Mouse (Mus musculus) kidney, adult 2 months (tissue): ENCODE measurements around the gene Cercam. TPM values are rescaled to one million over a fixed set of nuclear protein-coding genes. Genes with fewer than 3 reads are reported as not detected.
A peak's percentile ranks its signal among the peaks of the same experiment; 100 is the strongest.

Source experiments
- DNase-seq: peaks from one replicate; pipeline ENCODE4 v3.0.0; 2021
- H3K27ac ChIP-seq: fragments of 200-500 bp; 2 replicates; pipeline ENCODE4 v1.5.1; 2012; ENCODE audit warnings: low read depth, low read length, control low read depth, inconsistent platforms; ENCODE audit not compliant: insufficient read depth
- H3K27me3 ChIP-seq: fragments of 200-500 bp; replicated peaks from 2 replicates; pipeline ENCODE4 v1.6.1; 2012; ENCODE audit warnings: mild to moderate bottlenecking, moderate library complexity, low read length, inconsistent platforms; ENCODE audit not compliant: control insufficient read depth, insufficient read depth
- H3K36me3 ChIP-seq: fragments of 200-500 bp; 2 replicates; pipeline ENCODE4 v1.6.1; 2012; ENCODE audit warnings: mild to moderate bottlenecking, moderate library complexity, low read length, inconsistent platforms; ENCODE audit not compliant: control insufficient read depth, insufficient read depth
- H3K4me1 ChIP-seq: fragments of 200-500 bp; 2 replicates; pipeline ENCODE4 v1.6.1; 2011; ENCODE audit warnings: low read length; ENCODE audit not compliant: control insufficient read depth, insufficient read depth
- H3K4me3 ChIP-seq: fragments of 200-500 bp; 2 replicates; pipeline ENCODE4 v1.5.1; 2011; ENCODE audit warnings: mild to moderate bottlenecking, low read depth, low read length, control low read depth; ENCODE audit not compliant: insufficient read depth
- CTCF ChIP-seq: fragments of 200-500 bp; conservative IDR thresholded peaks from 2 replicates; pipeline ENCODE4 v1.5.1; 2011; ENCODE audit warnings: low read depth, mild to moderate bottlenecking, control low read depth, low read length, moderate library complexity, mixed read lengths; ENCODE audit not compliant: insufficient read depth, insufficient read length
- POLR2A ChIP-seq: fragments of 200-500 bp; IDR thresholded peaks from one replicate; pipeline ENCODE4 v1.6.1; 2011; ENCODE audit warnings: low read depth, low read length, control low read depth
- WGBS: fragments of 180-500 bp; shearing (Covaris S2); methylation state at CpG from one replicate; pipeline ENCODE4 v1.1.7; 2018; 5-methylcytosine and 5-hydroxymethylcytosine counted together
- polyA plus RNA-seq: library from polyadenylated mRNA; depleted of rRNA; stranded (reverse); fragments of >200 nt; gene quantifications from 2 replicates; pipeline ENCODE4 v1.2.3, GENCODE M21; 2012

Cercam gene
- polyA plus RNA-seq, 1 experiment, result 2.3 TPM

DNA sequence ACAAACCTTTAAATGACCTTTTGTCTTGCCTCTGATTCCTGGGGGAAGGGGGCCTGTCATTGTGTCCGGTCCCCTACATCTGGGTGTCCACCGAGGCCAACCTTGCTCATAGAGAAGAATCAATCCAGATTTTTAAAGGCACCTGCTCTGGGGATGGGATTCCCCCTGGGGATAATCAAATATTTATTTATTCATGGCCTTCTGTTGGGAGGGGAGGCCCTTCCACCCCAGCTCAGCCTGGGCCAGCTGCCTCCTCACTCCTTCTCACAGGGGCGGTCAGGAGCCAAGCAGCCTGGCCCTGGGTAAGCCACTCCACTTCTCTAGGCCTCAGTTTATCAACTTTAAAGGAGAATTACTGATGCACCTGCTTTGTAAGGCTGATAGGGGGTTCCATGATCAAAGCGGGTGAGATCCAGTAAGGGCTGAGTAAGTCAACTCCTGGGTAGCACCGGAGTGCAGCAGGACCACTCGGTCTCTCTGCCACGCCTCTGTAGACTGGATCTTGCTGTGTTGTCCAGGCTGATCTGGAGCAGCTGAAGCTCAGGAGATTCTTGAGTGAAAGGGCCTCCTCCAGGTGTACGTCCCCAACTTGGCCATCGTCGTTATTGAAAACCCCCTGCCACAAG, 13.3 kb upstream of the Cercam start:
- no peak overlapping the region for H3K4me3 ChIP-seq
- no peaks in the 10 kb centered on the region for H3K36me3 ChIP-seq
- TF ChIP-seq POLR2A (no peak), CTCF (no peak)
- no peaks in the 10 kb centered on the region for H3K27me3 ChIP-seq
- DNase-seq, result no peak
- 78% methylated on average over 10 of the region's 10 CpGs for WGBS
- H3K27ac ChIP-seq, result no peak overlapping the region
- H3K4me1 ChIP-seq, result no peaks in the 10 kb centered on the region

DNA sequence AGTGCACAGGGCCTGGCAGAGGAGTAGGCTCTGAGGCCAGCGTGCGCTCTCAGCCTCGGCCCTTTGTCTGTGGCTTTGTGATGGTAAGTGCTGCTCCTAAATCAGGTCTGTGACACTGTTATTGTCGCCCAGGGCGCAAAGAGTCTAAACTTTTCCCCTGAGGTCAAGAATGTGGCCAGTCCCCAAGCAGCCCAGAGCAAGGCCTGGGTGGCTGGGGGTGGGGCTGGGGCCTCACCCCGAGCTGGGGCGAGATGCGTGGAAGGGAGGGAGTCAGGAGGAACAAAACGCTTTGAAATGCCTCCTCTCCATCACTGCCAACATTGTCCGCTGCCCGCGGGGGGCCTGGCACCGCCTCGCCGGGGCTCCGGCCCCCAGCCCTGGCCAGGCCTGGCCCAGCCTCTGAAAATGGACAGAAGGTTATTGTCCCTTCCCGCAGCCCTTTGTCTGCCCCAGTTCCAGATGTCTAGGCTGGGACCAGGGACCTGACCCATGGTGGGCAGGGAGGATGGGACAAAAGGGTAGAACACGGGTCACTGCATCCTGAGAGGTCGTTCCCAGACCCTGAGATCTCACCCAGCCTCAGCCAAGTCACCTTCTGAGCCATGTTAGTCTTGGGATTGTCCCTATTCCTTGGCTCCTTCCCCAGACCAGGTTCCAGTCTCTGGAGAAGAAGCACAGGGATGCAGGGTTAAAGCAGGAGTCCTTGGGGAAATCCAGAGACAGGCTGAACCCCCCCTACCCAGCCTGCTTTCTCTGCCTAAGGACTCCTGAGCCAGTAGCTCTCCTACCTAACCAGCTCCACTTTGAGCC, 12.3 kb upstream of the Cercam start:
- no peak for DNase-seq
- Histone ChIP-seq H3K36me3 (no peaks in the 10 kb centered on the region), H3K27me3 (no peaks in the 10 kb centered on the region), H3K4me3 (no peak overlapping the region), H3K4me1 (no peaks in the 10 kb centered on the region), H3K27ac (no peak overlapping the region)
- 36% methylated on average over 19 of the region's 19 CpGs for WGBS
- TF ChIP-seq CTCF (no peak), POLR2A (no peak)

DNA sequence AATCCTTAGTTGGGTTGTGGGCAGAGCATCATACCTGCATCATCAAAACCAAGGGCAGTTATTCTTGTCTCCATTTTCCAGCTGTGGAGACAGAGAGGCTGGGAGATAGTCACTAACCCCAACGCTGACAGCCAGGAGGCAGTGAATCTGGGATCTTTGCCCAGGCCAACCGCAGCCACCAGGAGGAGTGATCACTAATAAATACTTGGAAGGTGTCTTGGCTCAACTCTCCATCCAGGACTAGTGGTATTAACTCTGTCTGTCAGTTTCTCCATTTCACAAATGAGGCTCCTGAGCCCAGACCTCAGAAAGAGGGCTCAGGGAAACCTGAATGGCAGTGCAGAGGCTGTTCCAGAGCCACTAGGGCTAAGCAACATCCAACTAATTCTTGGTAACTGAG, 11.6 kb upstream of the Cercam start:
- H3K27ac ChIP-seq, result no peak overlapping the region
- no peak overlapping the region for H3K4me3 ChIP-seq
- no peaks in the 10 kb centered on the region for H3K27me3 ChIP-seq
- 45% methylated on average over 2 of the region's 2 CpGs for WGBS
- no peaks in the 10 kb centered on the region for H3K4me1 ChIP-seq
- no peaks in the 10 kb centered on the region for H3K36me3 ChIP-seq
- no peak for TF ChIP-seq POLR2A
- TF ChIP-seq CTCF, result no peak
- no peak for DNase-seq

DNA sequence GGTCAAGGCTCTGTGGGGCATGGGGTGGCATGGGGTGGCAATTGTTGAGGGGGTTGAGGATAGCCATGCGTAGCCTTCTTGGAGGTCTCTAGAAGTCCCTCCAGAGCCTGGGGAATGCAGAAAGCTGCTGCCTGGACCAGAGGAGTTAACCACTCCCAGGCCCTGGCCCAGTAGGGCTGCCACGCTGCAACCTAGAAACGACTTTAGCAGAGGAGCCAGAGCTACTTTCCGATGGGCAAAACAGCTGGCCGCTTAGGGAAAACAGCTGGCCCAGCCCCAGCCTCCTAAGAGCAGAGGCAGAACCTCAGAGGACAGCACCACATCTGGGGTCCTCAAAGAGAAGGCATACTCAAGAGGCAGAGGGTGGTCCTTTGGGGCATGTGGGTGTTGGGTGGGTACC, 11.0 kb upstream of the Cercam start:
- no peaks in the 10 kb centered on the region for H3K27me3 ChIP-seq
- H3K4me1 ChIP-seq, result no peaks in the 10 kb centered on the region
- no peaks in the 10 kb centered on the region for H3K36me3 ChIP-seq
- TF ChIP-seq CTCF (no peak), POLR2A (no peak)
- DNase-seq, result no peak
- no peak overlapping the region for H3K4me3 ChIP-seq
- no peak overlapping the region for H3K27ac ChIP-seq
- WGBS, result 77% methylated on average over 5 of the region's 5 CpGs

DNA sequence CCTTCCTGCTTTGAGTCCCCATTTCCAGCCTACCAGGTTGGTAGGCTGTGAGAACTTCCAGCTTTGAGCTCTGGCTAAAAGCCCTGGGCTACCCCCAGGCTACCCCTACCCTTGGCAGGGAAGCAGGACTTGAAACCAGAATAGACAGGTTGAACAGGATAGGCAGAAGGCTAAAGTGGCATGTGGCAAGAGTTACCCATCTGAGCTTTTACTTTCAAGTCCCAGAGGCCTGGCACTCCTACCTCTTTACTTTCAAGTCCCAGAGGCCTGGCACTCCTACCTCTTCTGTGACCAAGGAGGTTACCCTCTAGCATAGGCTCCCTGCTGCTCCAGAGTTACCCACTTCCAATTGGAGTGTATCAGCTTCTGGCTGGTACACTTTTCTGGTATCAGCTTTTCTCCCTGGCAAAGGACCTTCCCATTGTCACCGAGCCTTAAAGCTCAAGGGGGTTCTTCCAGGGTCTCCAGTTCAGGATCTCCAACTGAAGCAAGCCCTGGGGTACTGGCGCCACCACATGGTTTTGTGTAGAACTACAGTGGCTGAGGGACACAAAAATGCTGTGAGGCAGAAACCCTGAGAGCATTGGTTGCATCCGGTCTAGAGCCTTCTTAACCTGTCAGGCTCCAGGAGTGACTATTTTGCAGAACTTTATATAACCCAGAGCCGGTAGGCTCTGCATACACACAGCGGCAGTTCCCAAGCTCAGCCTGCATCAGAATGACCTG, 10.1 kb upstream of the Cercam start:
- no peaks in the 10 kb centered on the region for H3K4me1 ChIP-seq
- H3K36me3 ChIP-seq, result no peaks in the 10 kb centered on the region
- 10% methylated on average over 5 of the region's 5 CpGs for WGBS
- peak; percentile 48 for DNase-seq
- no peak overlapping the region for H3K4me3 ChIP-seq
- H3K27me3 ChIP-seq, result no peaks in the 10 kb centered on the region
- TF ChIP-seq CTCF (peak; percentile 73), POLR2A (no peak)
- no peak overlapping the region for H3K27ac ChIP-seq

DNA sequence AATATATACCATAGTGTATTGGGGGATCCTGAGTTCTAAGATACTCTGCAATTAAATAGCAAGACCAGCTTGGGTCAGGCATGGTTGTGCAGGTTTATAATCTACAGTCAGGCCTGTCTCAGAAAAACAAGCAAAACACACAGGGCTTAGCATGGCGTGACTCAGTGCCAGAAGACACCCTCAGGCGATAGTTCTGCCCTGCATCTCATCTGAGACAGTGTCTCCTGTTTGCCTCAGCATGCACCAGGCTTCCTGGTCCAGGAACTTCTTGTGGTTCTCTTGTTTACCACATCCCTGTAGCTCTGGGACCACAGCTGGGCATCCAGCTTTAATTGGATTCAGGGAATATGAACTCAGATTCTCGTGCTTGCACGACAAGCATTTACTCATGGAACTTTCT, 3.8 kb upstream of the Cercam start:
- 80% methylated on average over 4 of the region's 4 CpGs for WGBS
- Histone ChIP-seq H3K4me3 (no peak overlapping the region), H3K27ac (no peak overlapping the region), H3K36me3 (no peaks in the 10 kb centered on the region), H3K4me1 (no peaks in the 10 kb centered on the region), H3K27me3 (no peaks in the 10 kb centered on the region)
- TF ChIP-seq CTCF (no peak), POLR2A (no peak)
- no peak for DNase-seq
